Mouse (Mus musculus) midbrain, embryonic 12.5 days (tissue): Measurements from ENCODE around the gene Lrrc9. TPM values are rescaled to one million over a fixed set of nuclear protein-coding genes. Genes with fewer than 3 reads are reported as not detected.

Source experiments
- ATAC-seq: fragments of 200-750 bp; cut with Nextera tagmentation; 2 replicates; pipeline ENCODE4 v1.8.0; 2017; ENCODE audit warnings: low read depth, moderate TSS enrichment, moderate library complexity; ENCODE audit not compliant: low FRiP score
- H3K27ac ChIP-seq: fragments of 300-500 bp; sonication (generic); replicated peaks from 2 replicates; pipeline ENCODE4 v1.5.1; 2016; ENCODE audit warnings: mild to moderate bottlenecking
- H3K27me3 ChIP-seq: fragments of 300-500 bp; sonication (generic); 2 replicates; pipeline ENCODE4 v1.6.1; 2016; ENCODE audit warnings: mild to moderate bottlenecking
- H3K36me3 ChIP-seq: fragments of 300-500 bp; sonication (generic); 2 replicates; pipeline ENCODE4 v1.6.1; 2016
- H3K4me1 ChIP-seq: fragments of 300-500 bp; sonication (generic); 2 replicates; pipeline ENCODE4 v1.6.1; 2016
- H3K4me2 ChIP-seq: fragments of 300-500 bp; sonication (generic); replicated peaks from 2 replicates; pipeline ENCODE4 v1.6.1; 2016; ENCODE audit warnings: mild to moderate bottlenecking, moderate library complexity
- H3K4me3 ChIP-seq: fragments of 300-500 bp; sonication (generic); 2 replicates; pipeline ENCODE4 v1.5.1; 2016; ENCODE audit warnings: mild to moderate bottlenecking
- H3K9ac ChIP-seq: fragments of 300-500 bp; sonication (generic); replicated peaks from 2 replicates; pipeline ENCODE4 v1.6.1; 2016; ENCODE audit warnings: mild to moderate bottlenecking, moderate library complexity
- H3K9me3 ChIP-seq: fragments of 300-500 bp; sonication (generic); 2 replicates; pipeline ENCODE4 v1.6.1; 2016; ENCODE audit warnings: mild to moderate bottlenecking
- WGBS: fragments of 180-500 bp; shearing (Covaris S2); methylation state at CpG from one replicate; pipeline ENCODE4 v1.1.7; 2016; 5-methylcytosine and 5-hydroxymethylcytosine counted together
- polyA plus RNA-seq: library from polyadenylated mRNA; unstranded; fragments of >200 nt; fragmentation: Nextera tagmentation; extraction: Ambion mirVana; gene quantifications from 2 replicates; pipeline ENCODE4 v1.2.1, GENCODE M21; 2016

Gene Lrrc9
- polyA plus RNA-seq, 1 experiment from 2014 or later: 2.9 TPM

GRCm38 (mm10) chr12:72433241-72433865 lies 8.3 kb upstream of the Lrrc9 start:
- Histone ChIP-seq H3K27me3 (no peaks in the 10 kb centered on the region), H3K36me3 (no peaks in the 10 kb centered on the region), H3K27ac (no peak overlapping the region), H3K9me3 (no peaks in the 10 kb centered on the region), H3K4me1 (peaks cover 16% of the 10 kb centered on the region), H3K4me2 (no peak overlapping the region), H3K9ac (no peak overlapping the region), H3K4me3 (no peak overlapping the region)
- ATAC-seq: no peak
- 74% methylated on average over 9 of the region's 9 CpGs for WGBS

DNA sequence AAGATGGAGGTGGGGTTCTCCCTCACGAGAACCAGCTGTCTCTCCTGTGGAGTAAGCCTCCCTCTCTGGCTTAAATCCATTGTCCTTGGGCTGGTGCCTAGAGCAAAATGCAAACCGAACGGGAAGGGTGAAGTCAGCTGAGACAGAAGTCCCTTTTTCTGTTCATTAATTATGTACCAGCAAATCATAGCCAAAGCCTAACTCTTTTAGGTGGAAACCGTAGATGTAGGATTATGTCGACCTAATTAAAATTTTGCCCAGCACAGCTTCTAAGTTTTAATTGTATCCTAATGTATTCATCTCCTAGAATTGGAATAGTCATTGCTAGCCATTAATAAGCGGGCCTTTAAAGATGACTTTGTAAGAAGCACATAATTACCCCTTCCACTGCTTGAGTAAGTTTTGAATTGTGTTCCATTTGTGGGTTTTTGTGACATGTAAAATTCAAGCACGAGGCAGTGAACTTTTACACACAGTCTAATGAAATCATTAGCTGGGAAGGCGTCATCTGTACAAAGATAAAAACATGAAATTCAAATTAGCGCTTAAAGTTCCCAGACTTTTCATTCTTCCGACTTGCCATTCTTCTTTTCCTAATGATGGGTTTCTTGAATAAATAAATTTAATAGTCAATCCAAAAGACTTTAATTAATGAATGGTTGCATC lies 3.9 kb upstream of the Lrrc9 start:
- 51% methylated on average over 10 of the region's 10 CpGs for WGBS
- Histone ChIP-seq H3K27ac (peak overlapping the region; percentile 65), H3K27me3 (no peaks in the 10 kb centered on the region), H3K36me3 (no peaks in the 10 kb centered on the region), H3K4me1 (peaks cover 27% of the 10 kb centered on the region), H3K9me3 (no peaks in the 10 kb centered on the region), H3K4me3 (no peak overlapping the region), H3K9ac (no peak overlapping the region), H3K4me2 (no peak overlapping the region)
- ATAC-seq: no peak

- H3K27me3 ChIP-seq: no peaks in the 10 kb centered on the region
- H3K9ac ChIP-seq: no peak overlapping the region
- 57% methylated on average over 6 of the region's 6 CpGs for WGBS
- no peak overlapping the region for H3K4me3 ChIP-seq
- H3K27ac ChIP-seq: no peak overlapping the region
- no peaks in the 10 kb centered on the region for H3K9me3 ChIP-seq
- no peaks in the 10 kb centered on the region for H3K36me3 ChIP-seq
- H3K4me1 ChIP-seq: peaks cover 27% of the 10 kb centered on the region
- no peak for ATAC-seq
- H3K4me2 ChIP-seq: no peak overlapping the region
These were observed 2.6 kb upstream of the Lrrc9 start for GRCm38 (mm10) chr12:72438961-72439480.

DNA sequence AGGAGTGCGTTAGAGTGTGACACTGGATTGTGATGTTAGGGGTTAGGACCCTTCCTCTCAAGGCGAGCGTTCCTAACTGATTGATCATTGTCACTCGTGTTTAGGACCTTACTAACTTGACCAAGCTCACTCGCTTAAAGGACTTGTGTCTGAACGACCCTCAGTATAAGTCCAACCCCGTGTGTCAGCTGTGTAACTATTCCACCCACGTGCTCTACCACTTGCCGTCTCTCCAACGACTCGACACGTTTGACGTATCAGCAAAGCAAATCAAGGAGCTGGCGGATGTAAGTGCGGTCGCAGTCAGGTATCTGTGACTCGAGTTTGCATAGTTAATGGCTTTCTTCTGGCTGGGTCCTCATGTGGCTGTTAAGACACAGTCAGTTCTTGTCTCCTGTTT lies 12.3 kb downstream of the Lrrc9 start:
- Histone ChIP-seq H3K9ac (no peak overlapping the region), H3K27me3 (no peaks in the 10 kb centered on the region), H3K4me1 (peaks cover 3% of the 10 kb centered on the region; the same call in 1 of the 2 replicates), H3K4me3 (no peak overlapping the region), H3K9me3 (no peaks in the 10 kb centered on the region), H3K36me3 (no peaks in the 10 kb centered on the region), H3K27ac (no peak overlapping the region), H3K4me2 (no peak overlapping the region)
- WGBS: 86% methylated on average over 17 of the region's 17 CpGs
- ATAC-seq: no peak

GRCm38 (mm10) chr12:72461191-72461893 lies 19.7 kb downstream of the Lrrc9 start:
- Histone ChIP-seq H3K27ac (no peak overlapping the region), H3K4me1 (no peaks in the 10 kb centered on the region; the same call in 1 of the 2 replicates), H3K4me2 (no peak overlapping the region), H3K9me3 (no peaks in the 10 kb centered on the region), H3K9ac (no peak overlapping the region), H3K4me3 (no peak overlapping the region), H3K36me3 (no peaks in the 10 kb centered on the region), H3K27me3 (no peaks in the 10 kb centered on the region)
- WGBS: 57% methylated on average over 11 of the region's 11 CpGs
- peak; percentile 27; the same call in 1 of the 2 replicates for ATAC-seq

DNA sequence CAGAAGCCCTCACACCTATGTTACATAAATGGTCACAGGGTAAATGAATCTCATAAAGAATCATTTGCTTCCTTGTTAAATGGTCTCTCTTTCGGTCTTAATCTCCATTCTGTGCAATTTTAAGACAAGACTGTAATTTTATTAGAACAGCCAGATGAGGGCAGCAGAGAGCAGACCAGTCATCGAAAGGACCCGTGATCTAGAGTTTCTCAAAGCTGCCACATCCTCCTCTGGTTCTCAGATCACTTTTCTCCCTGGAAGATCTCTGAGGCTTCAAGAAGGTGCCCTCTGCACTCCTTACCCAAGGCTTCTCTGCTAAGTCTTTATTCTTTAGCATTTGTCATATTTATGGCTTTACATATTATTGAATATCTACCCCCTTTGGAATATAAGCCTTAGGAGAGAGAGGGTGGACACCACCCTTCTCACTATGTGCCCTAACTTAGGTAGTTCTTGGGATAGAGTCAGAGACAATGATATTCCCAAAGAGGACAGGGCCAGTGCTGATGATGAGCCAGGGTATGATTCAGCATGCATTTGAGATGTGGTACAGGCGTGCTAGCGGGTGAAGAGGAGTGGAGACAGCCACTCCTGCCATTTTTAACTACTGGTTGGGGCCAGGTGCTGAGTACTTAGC lies 20.3 kb downstream of the Lrrc9 start:
- WGBS: 48% methylated on average over 5 of the region's 5 CpGs
- Histone ChIP-seq H3K4me2 (no peak overlapping the region), H3K9ac (no peak overlapping the region), H3K4me1 (no peaks in the 10 kb centered on the region; the same call in 1 of the 2 replicates), H3K4me3 (no peak overlapping the region), H3K27me3 (no peaks in the 10 kb centered on the region), H3K9me3 (no peaks in the 10 kb centered on the region), H3K27ac (no peak overlapping the region), H3K36me3 (no peaks in the 10 kb centered on the region)
- ATAC-seq: no peak

- Histone ChIP-seq H3K36me3 (no peaks in the 10 kb centered on the region), H3K27ac (no peak overlapping the region), H3K4me2 (no peak overlapping the region), H3K9me3 (no peaks in the 10 kb centered on the region), H3K27me3 (no peaks in the 10 kb centered on the region), H3K4me1 (no peaks in the 10 kb centered on the region; the same call in 1 of the 2 replicates), H3K9ac (no peak overlapping the region), H3K4me3 (no peak overlapping the region)
- ATAC-seq: no peak
- WGBS: 88% methylated on average over 5 of the region's 5 CpGs
These were observed 24.3 kb downstream of the Lrrc9 start for GRCm38 (mm10) chr12:72465826-72466501.

GRCm38 (mm10) chr12:72467269-72467668 lies 25.6 kb downstream of the Lrrc9 start:
- no peaks in the 10 kb centered on the region for H3K9me3 ChIP-seq
- H3K27me3 ChIP-seq: no peaks in the 10 kb centered on the region
- no peaks in the 10 kb centered on the region for H3K36me3 ChIP-seq
- no peak overlapping the region for H3K27ac ChIP-seq
- 94% methylated on average over 1 of the region's 1 CpGs for WGBS
- no peak overlapping the region for H3K9ac ChIP-seq
- H3K4me3 ChIP-seq: no peak overlapping the region
- ATAC-seq: no peak
- H3K4me1 ChIP-seq: no peaks in the 10 kb centered on the region
- no peak overlapping the region for H3K4me2 ChIP-seq

DNA sequence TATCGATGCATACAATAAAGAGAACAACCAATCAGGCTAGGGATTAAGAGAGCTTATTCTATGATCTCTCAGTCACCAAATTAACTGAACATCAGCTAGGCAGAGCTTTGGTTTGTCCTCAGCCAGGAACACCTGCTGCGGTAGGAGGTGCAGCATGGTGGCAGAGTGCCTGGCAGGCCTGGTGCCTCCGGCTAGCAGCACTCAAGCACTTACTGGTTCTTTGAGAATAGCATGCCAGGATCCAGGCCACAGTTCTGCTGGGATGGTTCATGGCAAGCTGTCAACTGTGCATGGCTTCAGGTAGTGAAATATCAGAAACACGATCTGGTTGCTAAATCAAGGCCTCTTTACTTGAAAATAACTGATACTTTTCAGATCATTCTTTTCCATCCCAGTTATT lies 26.1 kb downstream of the Lrrc9 start:
- Histone ChIP-seq H3K9ac (no peak overlapping the region), H3K36me3 (no peaks in the 10 kb centered on the region), H3K4me3 (no peak overlapping the region), H3K4me2 (no peak overlapping the region), H3K9me3 (no peaks in the 10 kb centered on the region), H3K4me1 (no peaks in the 10 kb centered on the region), H3K27ac (no peak overlapping the region), H3K27me3 (no peaks in the 10 kb centered on the region)
- no peak for ATAC-seq
- WGBS: 88% methylated on average over 4 of the region's 4 CpGs

DNA sequence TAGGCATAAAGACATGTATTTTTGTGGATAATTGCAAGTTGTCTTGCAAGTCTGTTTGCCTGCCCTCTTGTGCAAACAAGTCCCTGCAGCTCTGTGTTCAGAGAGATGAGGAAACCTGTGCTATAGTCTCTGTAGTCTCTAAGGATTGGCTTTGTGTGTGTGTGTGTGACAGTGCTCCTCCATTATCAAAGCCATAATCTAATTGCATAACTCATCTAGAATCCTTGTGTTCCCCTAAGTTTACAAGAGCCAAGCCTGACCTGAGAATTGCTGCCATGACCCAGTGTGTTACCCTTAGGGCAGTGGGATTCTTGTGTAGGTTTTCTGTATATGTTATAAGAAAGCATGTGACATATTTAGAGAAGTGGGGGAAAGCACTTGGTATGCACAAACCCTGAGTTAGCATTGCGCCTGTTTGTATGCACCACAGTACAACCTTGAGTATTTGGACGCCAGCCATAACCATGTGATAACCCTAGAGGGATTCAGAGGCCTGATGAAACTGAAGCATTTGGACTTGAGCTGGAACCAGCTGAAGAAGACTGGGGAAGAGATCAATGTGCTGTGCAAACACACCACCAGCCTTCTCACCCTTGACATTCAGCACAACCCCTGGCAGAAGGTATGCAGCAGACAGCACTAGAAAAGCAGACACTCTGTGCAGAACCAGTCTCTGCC lies 35.2 kb downstream of the Lrrc9 start:
- H3K27ac ChIP-seq: no peak overlapping the region
- no peak overlapping the region for H3K4me2 ChIP-seq
- H3K36me3 ChIP-seq: no peaks in the 10 kb centered on the region
- no peaks in the 10 kb centered on the region for H3K4me1 ChIP-seq
- ATAC-seq: no peak
- H3K9ac ChIP-seq: no peak overlapping the region
- H3K4me3 ChIP-seq: no peak overlapping the region
- WGBS: 90% methylated on average over 2 of the region's 2 CpGs
- no peaks in the 10 kb centered on the region for H3K27me3 ChIP-seq
- H3K9me3 ChIP-seq: no peaks in the 10 kb centered on the region

DNA sequence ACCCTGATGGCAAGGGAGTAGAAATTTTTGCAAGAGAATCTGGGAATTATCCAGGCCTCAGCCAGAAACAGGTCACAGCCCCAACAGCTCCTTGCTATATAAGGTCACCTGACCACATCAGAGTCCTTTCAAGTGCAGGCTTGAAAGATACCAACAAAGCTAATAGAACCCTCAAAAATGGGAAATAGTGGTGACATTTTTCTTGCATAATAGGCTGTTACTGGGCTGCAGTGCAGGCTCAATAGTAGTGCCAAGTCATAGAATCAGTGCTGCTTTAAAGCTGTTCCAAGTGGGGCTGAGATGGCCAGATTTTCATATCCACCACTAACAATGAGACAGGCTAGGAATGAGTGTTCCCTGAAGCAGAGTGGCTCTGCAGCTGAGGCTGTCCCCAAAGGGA lies 40.6 kb downstream of the Lrrc9 start:
- no peak overlapping the region for H3K27ac ChIP-seq
- H3K9me3 ChIP-seq: no peaks in the 10 kb centered on the region
- no peak overlapping the region for H3K4me3 ChIP-seq
- no peak overlapping the region for H3K9ac ChIP-seq
- H3K4me2 ChIP-seq: no peak overlapping the region
- ATAC-seq: no peak
- H3K36me3 ChIP-seq: no peaks in the 10 kb centered on the region
- no peaks in the 10 kb centered on the region for H3K27me3 ChIP-seq
- H3K4me1 ChIP-seq: peaks cover 4% of the 10 kb centered on the region; the same call in 1 of the 2 replicates
